Mouse (Mus musculus) retina, postnatal 7 days (tissue): ENCODE data around the gene Tnfrsf14.

ENCODE experiments used
- DNase-seq: peaks from one replicate; pipeline ENCODE4 v3.0.0-alpha.2; 2012; ENCODE audit warnings: low read depth, low spot score

The Tnfrsf14 gene

DNA sequence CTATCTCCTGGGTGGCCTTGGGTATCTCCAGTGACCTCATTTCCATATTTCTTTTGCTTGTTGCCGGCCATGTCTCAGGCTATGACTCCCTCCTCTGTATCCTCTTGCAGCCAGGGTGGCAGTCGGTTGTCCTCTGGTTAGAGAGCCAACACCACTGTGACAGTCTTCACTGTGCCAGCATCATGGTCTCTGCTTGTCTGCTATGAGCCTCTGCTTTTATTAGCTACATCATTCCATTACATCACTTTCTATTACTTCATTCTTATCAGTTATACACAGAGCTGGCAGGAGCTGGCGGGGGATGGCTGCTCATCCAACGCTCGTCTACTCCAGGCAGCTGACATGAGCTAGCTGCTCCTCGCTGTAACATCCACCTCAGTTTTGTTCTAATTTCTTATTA, 47.6 kb downstream of the Tnfrsf14 start:
- no peak for DNase-seq

DNA sequence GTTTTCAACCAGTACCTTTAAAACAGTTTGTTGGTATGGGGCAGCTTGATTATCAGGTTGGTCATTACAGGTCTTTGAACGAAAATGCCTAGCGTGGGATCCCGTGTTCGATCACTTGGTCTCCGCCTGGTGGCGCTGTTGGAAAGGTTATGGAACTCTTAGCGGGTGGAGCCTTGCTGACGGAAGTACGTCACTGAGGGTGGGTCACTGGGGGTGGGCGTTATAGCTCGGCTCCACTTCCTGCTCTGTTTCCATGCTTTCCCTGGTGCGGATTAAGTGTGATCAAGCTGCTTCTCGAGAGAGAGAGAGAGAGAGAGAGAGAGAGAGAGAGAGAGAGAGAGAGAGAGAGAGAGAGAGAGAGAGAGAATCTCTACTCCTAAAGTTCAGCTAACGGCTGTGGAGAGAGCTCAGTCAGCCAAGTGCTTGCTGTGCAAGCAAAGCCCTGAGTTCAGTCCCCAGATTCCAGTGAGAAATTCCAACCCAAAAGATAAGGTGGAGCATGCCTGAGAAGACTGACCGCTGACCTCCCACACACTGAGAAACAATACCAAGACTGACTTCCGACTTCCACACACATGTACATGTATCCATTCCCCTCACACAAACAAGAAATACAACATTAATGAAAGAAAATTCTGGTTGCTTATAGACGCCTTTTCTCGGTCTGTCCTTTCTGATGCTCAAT, 50.4 kb downstream of the Tnfrsf14 start:
- DNase-seq, result peak; percentile 96

DNA sequence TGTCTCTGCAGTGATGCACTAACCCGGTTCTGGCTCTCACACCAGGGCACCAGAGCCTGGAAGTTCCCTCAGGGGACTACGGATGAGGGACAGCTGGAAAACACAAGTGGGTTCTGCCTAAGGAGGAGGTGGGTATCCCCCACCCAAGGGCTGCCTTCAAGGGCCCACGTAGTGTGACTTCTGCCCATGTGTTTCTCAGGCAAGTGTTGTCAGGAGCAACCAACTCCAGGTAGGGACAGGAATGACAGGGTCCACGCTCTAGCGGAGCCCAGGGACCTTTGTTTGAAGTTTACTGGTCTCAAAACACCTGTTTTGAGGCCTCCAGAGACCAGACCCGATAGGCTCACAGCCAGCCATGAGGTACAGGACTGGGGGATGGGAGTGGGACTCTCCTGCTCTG, 55.2 kb downstream of the Tnfrsf14 start:
- DNase-seq, result no peak
